Mouse (Mus musculus): ENCODE measurements at regions not wholly inside any gene's neighbourhood (a gene's known extent, or its start where the extent isn't known, plus 50 kb on each side); places are given as distances from the start of the nearest gene placed in this dataset.

- no peak for DNase-seq (ENCODE audit: low read depth)
- TF ChIP-seq POLR2A (IDR thresholded peaks at IDR 0.05; ENCODE audit: borderline replicate concordance, extremely low read depth, insufficient read depth, insufficient read length, poor library complexity, severe bottlenecking) (no peak), CTCF (IDR thresholded peaks at IDR 0.05; ENCODE audit: borderline replicate concordance, extremely low read depth, insufficient read depth, insufficient read length) (no peak)
These were observed 1820.8 kb upstream of the Acvr2a start for GRCm38 (mm10) chr2:46993126-46993525.

- TF ChIP-seq POLR2A (IDR thresholded peaks at IDR 0.05; ENCODE audit: borderline replicate concordance, extremely low read depth, insufficient read depth, insufficient read length, poor library complexity, severe bottlenecking), result no peak
- no peak for TF ChIP-seq CTCF (IDR thresholded peaks at IDR 0.05; ENCODE audit: borderline replicate concordance, extremely low read depth, insufficient read depth, insufficient read length)
- DNase-seq (ENCODE audit: low read depth), result no peak
These were observed 1821.2 kb upstream of the Acvr2a start for GRCm38 (mm10) chr2:46992672-46993071.

GRCm38 (mm10) chr2:46986689-46987088 is 1827.2 kb upstream of the Acvr2a start:
- no peak for TF ChIP-seq CTCF (IDR thresholded peaks at IDR 0.05; ENCODE audit: borderline replicate concordance, extremely low read depth, insufficient read depth, insufficient read length)
- TF ChIP-seq POLR2A (IDR thresholded peaks at IDR 0.05; ENCODE audit: borderline replicate concordance, extremely low read depth, insufficient read depth, insufficient read length, poor library complexity, severe bottlenecking), result no peak
- DNase-seq (ENCODE audit: low read depth), result no peak

- TF ChIP-seq CTCF (IDR thresholded peaks at IDR 0.05; ENCODE audit: borderline replicate concordance, extremely low read depth, insufficient read depth, insufficient read length) (no peak), POLR2A (IDR thresholded peaks at IDR 0.05; ENCODE audit: borderline replicate concordance, extremely low read depth, insufficient read depth, insufficient read length, poor library complexity, severe bottlenecking) (no peak)
These were observed 1827.8 kb upstream of the Acvr2a start for GRCm38 (mm10) chr2:46985915-46986672.

GRCm38 (mm10) chr2:46940628-46941530 is 1823.7 kb upstream of the Zeb2 start:
- peak; percentile 40 for DNase-seq (ENCODE audit: low read depth)
- TF ChIP-seq POLR2A (IDR thresholded peaks at IDR 0.05; ENCODE audit: borderline replicate concordance, extremely low read depth, insufficient read depth, insufficient read length, poor library complexity, severe bottlenecking) (no peak), CTCF (IDR thresholded peaks at IDR 0.05; ENCODE audit: borderline replicate concordance, extremely low read depth, insufficient read depth, insufficient read length) (no peak)

More at GRCm38 (mm10) chr2:46985915-46986672, 1827.8 kb upstream of the Acvr2a start:
- DNase-seq (ENCODE audit: low read depth), result no peak

GRCm38 (mm10) chr2:46932831-46933230 is 1815.6 kb upstream of the Zeb2 start:
- DNase-seq (ENCODE audit: low read depth), result no peak
- no peak for TF ChIP-seq POLR2A (IDR thresholded peaks at IDR 0.05; ENCODE audit: borderline replicate concordance, extremely low read depth, insufficient read depth, insufficient read length, poor library complexity, severe bottlenecking)
- no peak for TF ChIP-seq CTCF (IDR thresholded peaks at IDR 0.05; ENCODE audit: borderline replicate concordance, extremely low read depth, insufficient read depth, insufficient read length)

GRCm38 (mm10) chr2:46924189-46924588 is 1807.0 kb upstream of the Zeb2 start:
- TF ChIP-seq POLR2A (IDR thresholded peaks at IDR 0.05; ENCODE audit: borderline replicate concordance, extremely low read depth, insufficient read depth, insufficient read length, poor library complexity, severe bottlenecking) (no peak), CTCF (IDR thresholded peaks at IDR 0.05; ENCODE audit: borderline replicate concordance, extremely low read depth, insufficient read depth, insufficient read length) (no peak)
- no peak for DNase-seq (ENCODE audit: low read depth)

GRCm38 (mm10) chr2:46913496-46913895 is 1796.3 kb upstream of the Zeb2 start:
- peak; percentile 11 for DNase-seq (ENCODE audit: low read depth)
- no peak for TF ChIP-seq POLR2A (IDR thresholded peaks at IDR 0.05; ENCODE audit: borderline replicate concordance, extremely low read depth, insufficient read depth, insufficient read length, poor library complexity, severe bottlenecking)
- TF ChIP-seq CTCF (IDR thresholded peaks at IDR 0.05; ENCODE audit: borderline replicate concordance, extremely low read depth, insufficient read depth, insufficient read length), result no peak

GRCm38 (mm10) chr2:46883216-46883615 is 1766.0 kb upstream of the Zeb2 start:
- TF ChIP-seq CTCF (IDR thresholded peaks at IDR 0.05; ENCODE audit: borderline replicate concordance, extremely low read depth, insufficient read depth, insufficient read length), result no peak
- no peak for TF ChIP-seq POLR2A (IDR thresholded peaks at IDR 0.05; ENCODE audit: borderline replicate concordance, extremely low read depth, insufficient read depth, insufficient read length, poor library complexity, severe bottlenecking)
- peak; percentile 7 for DNase-seq (ENCODE audit: low read depth)

- TF ChIP-seq CTCF (IDR thresholded peaks at IDR 0.05; ENCODE audit: borderline replicate concordance, extremely low read depth, insufficient read depth, insufficient read length), result no peak
- DNase-seq (ENCODE audit: low read depth), result peak; percentile 59
These were observed 1753.6 kb upstream of the Zeb2 start for GRCm38 (mm10) chr2:46870772-46871171.

Data from brain, embryonic 14.5 days (tissue).